Mouse (Mus musculus) heart, adult 2 months (tissue): ENCODE results near the gene Olfr641.

Source experiments
- CTCF ChIP-seq: fragments of 200-600 bp; IDR thresholded peaks from 2 replicates; pipeline ENCODE4 v1.8.1; 2022; ENCODE audit warnings: antibody characterized with exemption, mild to moderate bottlenecking, moderate library complexity
- EP300 ChIP-seq: fragments of 200-500 bp; IDR thresholded peaks from 2 replicates; pipeline ENCODE4 v1.6.1; 2011; ENCODE audit warnings: low read depth, low read length, control low read depth; ENCODE audit not compliant: insufficient read depth
- POLR2A ChIP-seq: fragments of 200-500 bp; IDR thresholded peaks from 2 replicates; pipeline ENCODE4 v1.6.1; 2011; ENCODE audit warnings: mild to moderate bottlenecking, low read depth, low read length, control low read depth; ENCODE audit not compliant: insufficient read depth

DNA sequence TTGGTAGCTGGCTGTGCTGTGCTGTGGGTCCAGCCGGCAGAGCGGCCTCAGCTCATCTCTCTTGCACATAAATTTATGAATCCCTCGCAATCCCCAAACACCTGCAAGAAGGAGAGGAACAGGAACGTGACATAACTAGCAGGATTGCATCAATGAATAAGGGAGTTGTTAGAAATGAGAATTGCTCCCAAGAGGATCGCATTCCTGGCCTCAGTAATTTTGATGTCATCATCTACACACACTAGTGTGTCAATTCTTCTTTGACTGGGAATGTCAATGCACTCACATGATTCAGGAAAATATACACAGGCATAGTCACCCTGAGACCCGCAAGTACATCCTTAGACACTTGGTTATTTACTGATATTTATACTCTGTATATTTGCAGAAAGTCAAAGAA, 9.8 kb upstream of the Olfr641 start, which contains the start of gene Olfr640:
- TF ChIP-seq CTCF: no peak
- TF ChIP-seq POLR2A: no peak
- TF ChIP-seq EP300: no peak
